Mouse (Mus musculus) heart, adult 2 months (tissue): ENCODE measurements around the gene Rhobtb1. TPM values are rescaled to one million over a fixed set of nuclear protein-coding genes. Genes with fewer than 3 reads are reported as not detected.

Source experiments
- DNase-seq, 2 experiments: peaks; one replicate each; pipeline ENCODE4 v3.0.0; 2021
- H3K27ac ChIP-seq: fragments of 200-600 bp; 2 replicates; pipeline ENCODE4 v1.8.1; 2022
- H3K27me3 ChIP-seq: fragments of 200-500 bp; 2 replicates; pipeline ENCODE4 v1.6.1; 2012; ENCODE audit warnings: mild to moderate bottlenecking, low read length, inconsistent platforms, mixed read lengths; ENCODE audit not compliant: control insufficient read depth, insufficient read depth
- H3K36me3 ChIP-seq: fragments of 200-500 bp; 2 replicates; pipeline ENCODE4 v1.6.1; 2012; ENCODE audit warnings: low read length, inconsistent platforms; ENCODE audit not compliant: control insufficient read depth, insufficient read depth
- H3K4me1 ChIP-seq: fragments of 200-500 bp; 2 replicates; pipeline ENCODE4 v1.6.1; 2011; ENCODE audit warnings: low read length; ENCODE audit not compliant: control insufficient read depth, insufficient read depth
- H3K4me3 ChIP-seq: fragments of 200-600 bp; 2 replicates; pipeline ENCODE4 v1.8.1; 2022
- H3K79me2 ChIP-seq: fragments of 200-500 bp; replicated peaks from 2 replicates; pipeline ENCODE4 v1.6.1; 2012; ENCODE audit warnings: mild to moderate bottlenecking, inconsistent platforms, low read length, moderate library complexity, mixed read lengths; ENCODE audit not compliant: control insufficient read depth, insufficient read depth
- H3K9ac ChIP-seq: fragments of 200-500 bp; 2 replicates; pipeline ENCODE4 v1.6.1; 2012; ENCODE audit warnings: low read depth, mild to moderate bottlenecking, control low read depth, inconsistent platforms, low read length, mixed read lengths
- CTCF ChIP-seq: fragments of 200-600 bp; IDR thresholded peaks from 2 replicates; pipeline ENCODE4 v1.8.1; 2022; ENCODE audit warnings: antibody characterized with exemption, mild to moderate bottlenecking, moderate library complexity
- EP300 ChIP-seq: fragments of 200-500 bp; IDR thresholded peaks from 2 replicates; pipeline ENCODE4 v1.6.1; 2011; ENCODE audit warnings: low read depth, low read length, control low read depth; ENCODE audit not compliant: insufficient read depth
- POLR2A ChIP-seq: fragments of 200-500 bp; IDR thresholded peaks from 2 replicates; pipeline ENCODE4 v1.6.1; 2011; ENCODE audit warnings: mild to moderate bottlenecking, low read depth, low read length, control low read depth; ENCODE audit not compliant: insufficient read depth
- WGBS: fragments of 180-500 bp; shearing (Covaris S2); methylation state at CpG from one replicate; pipeline ENCODE4 v1.1.7; 2018; 5-methylcytosine and 5-hydroxymethylcytosine counted together
- intact Hi-C: fragments of 180-260 bp; cut with DNase I; formaldehyde crosslinking; loops from one replicate; pipeline ENCODE4 v1.15.1; 2025
- polyA plus RNA-seq: library from polyadenylated mRNA; depleted of rRNA; stranded (reverse); fragments of >200 nt; gene quantifications from 2 replicates; pipeline ENCODE4 v1.2.3, GENCODE M21; 2012
- total RNA-seq, 2 experiments: library from RNA; stranded (reverse); gene quantifications; 2 replicates each; pipeline ENCODE4 v1.2.3; 2021

Rhobtb1 gene
- total and polyA plus RNA-seq, 3 experiments, result 65.5 to 160 (median 123) TPM

GRCm38 (mm10) chr10:69275811-69276775, 124.9 kb downstream of the Rhobtb1 start:
- peak; percentile 27; the same call in 1 of the 2 replicates for TF ChIP-seq POLR2A
- no peak for TF ChIP-seq CTCF
- peak overlapping the region; percentile 75 for H3K27ac ChIP-seq
- peaks cover 37% of the 10 kb centered on the region for H3K36me3 ChIP-seq
- no peaks in the 10 kb centered on the region for H3K27me3 ChIP-seq
- no peak overlapping the region for H3K4me3 ChIP-seq
- peaks cover 9% of the 10 kb centered on the region for H3K4me1 ChIP-seq
- DNase-seq, result peak in 1 of 2 experiments; percentile 17
- 51% methylated on average over 12 of the region's 12 CpGs for WGBS
- intact Hi-C loops, result no loop called here
- no peaks in the 10 kb centered on the region for H3K79me2 ChIP-seq
- no peak overlapping the region for H3K9ac ChIP-seq

- WGBS, result 61% methylated on average over 9 of the region's 9 CpGs
- TF ChIP-seq CTCF, result no peak
- peak; percentile 13; the same call in 1 of the 2 replicates for TF ChIP-seq POLR2A
- TF ChIP-seq EP300, result peak; percentile 53; the same call in 1 of the 2 replicates
- Histone ChIP-seq H3K4me1 (peaks cover 9% of the 10 kb centered on the region), H3K79me2 (no peaks in the 10 kb centered on the region), H3K27ac (peak overlapping the region; percentile 75), H3K4me3 (no peak overlapping the region), H3K36me3 (peaks cover 34% of the 10 kb centered on the region), H3K9ac (peak overlapping the region; percentile 1; the same call in 1 of the 2 replicates), H3K27me3 (no peaks in the 10 kb centered on the region)
- peak in 1 of 2 experiments; percentile 23 for DNase-seq
- intact Hi-C loops, result no loop called here
These were observed 125.7 kb downstream of the Rhobtb1 start for GRCm38 (mm10) chr10:69276920-69277435.

GRCm38 (mm10) chr10:69278764-69279606, 127.8 kb downstream of the Rhobtb1 start:
- Histone ChIP-seq H3K4me3 (no peak overlapping the region), H3K36me3 (peaks cover 26% of the 10 kb centered on the region), H3K27me3 (no peaks in the 10 kb centered on the region), H3K79me2 (no peaks in the 10 kb centered on the region), H3K27ac (peak overlapping the region; percentile 26; the same call in 1 of the 2 replicates), H3K9ac (no peak overlapping the region), H3K4me1 (peaks cover 9% of the 10 kb centered on the region)
- 88% methylated on average over 18 of the region's 18 CpGs for WGBS
- intact Hi-C loops, result no loop called here
- DNase-seq, result peak in 1 of 2 experiments; percentile 14
- TF ChIP-seq EP300 (no peak), CTCF (no peak)

- Histone ChIP-seq H3K9ac (no peak overlapping the region), H3K27ac (peak overlapping the region; percentile 26; the same call in 1 of the 2 replicates), H3K4me3 (no peak overlapping the region), H3K27me3 (no peaks in the 10 kb centered on the region), H3K79me2 (no peaks in the 10 kb centered on the region), H3K4me1 (peaks cover 7% of the 10 kb centered on the region), H3K36me3 (peaks cover 25% of the 10 kb centered on the region)
- no peak for DNase-seq
- WGBS, result 91% methylated on average over 7 of the region's 7 CpGs
- TF ChIP-seq POLR2A (no peak), CTCF (no peak), EP300 (no peak)
- intact Hi-C loops, result no loop called here
These were observed 128.4 kb downstream of the Rhobtb1 start for GRCm38 (mm10) chr10:69279607-69279978.

- H3K27me3 ChIP-seq, result no peaks in the 10 kb centered on the region
- no peak overlapping the region for H3K9ac ChIP-seq
- DNase-seq, result no peak
- no peak overlapping the region for H3K4me3 ChIP-seq
- no peaks in the 10 kb centered on the region; the same call in 1 of the 2 replicates for H3K4me1 ChIP-seq
- intact Hi-C loops, result no loop called here
- no peaks in the 10 kb centered on the region for H3K79me2 ChIP-seq
- peaks cover 7% of the 10 kb centered on the region for H3K36me3 ChIP-seq
- TF ChIP-seq EP300, result 0 out of 2 replicates have a peak, but pooled peaks have one; percentile 32
- no peak for TF ChIP-seq POLR2A
- 68% methylated on average over 3 of the region's 3 CpGs for WGBS
- H3K27ac ChIP-seq, result peak overlapping the region; percentile 18
These were observed 135.7 kb downstream of the Rhobtb1 start for GRCm38 (mm10) chr10:69286939-69287338.
